Mouse (Mus musculus): Measurements from ENCODE around the gene Txnrd2. TPM values are rescaled to one million over a fixed set of nuclear protein-coding genes. Genes with fewer than 3 reads are reported as not detected.

Gene Txnrd2
- total and polyA plus RNA-seq, 2 experiments from 2014 or later, result 12.7 to 41.2 TPM

GRCm38 (mm10) chr16:18381621-18382258, 44.4 kb upstream of the Txnrd2 start:
- TF ChIP-seq CTCF (IDR thresholded peaks at IDR 0.05; ENCODE audit: low read depth), result no peak
- no peak overlapping the region for H3K4me2 ChIP-seq (ENCODE audit: low read depth, low read length)
- no peak overlapping the region for H3K4me3 ChIP-seq (ENCODE audit: low read depth, low read length)
- no peaks in the 10 kb centered on the region for H3K9me3 ChIP-seq (replicated peaks; ENCODE audit: control insufficient read depth, low read length)
- peaks cover 31% of the 10 kb centered on the region for H3K4me1 ChIP-seq (ENCODE audit: control insufficient read depth, insufficient read depth)
- no peaks in the 10 kb centered on the region for H3K27me3 ChIP-seq (ENCODE audit: control insufficient read depth, insufficient read depth, low read length)
- ATAC-seq (ENCODE audit: insufficient read depth, low read depth) (no peak), DNase-seq (ENCODE audit: low spot score) (no peak)
- no peak overlapping the region for H3K9ac ChIP-seq (replicated peaks; ENCODE audit: low read depth, low read length)
- no peaks in the 10 kb centered on the region for H3K36me3 ChIP-seq (replicated peaks; ENCODE audit: control insufficient read depth, insufficient read depth, low read length)
- no peak overlapping the region for H3K27ac ChIP-seq (ENCODE audit: low read depth)
- WGBS, result 65% methylated on average over 6 of the region's 6 CpGs

- Histone ChIP-seq H3K9me3 (replicated peaks; ENCODE audit: control insufficient read depth, low read length) (no peaks in the 10 kb centered on the region), H3K4me3 (ENCODE audit: low read depth, low read length) (no peak overlapping the region), H3K27ac (ENCODE audit: low read depth) (peak overlapping the region; percentile 14; the same call in 1 of the 2 replicates), H3K27me3 (ENCODE audit: control insufficient read depth, insufficient read depth, low read length) (no peaks in the 10 kb centered on the region), H3K9ac (replicated peaks; ENCODE audit: low read depth, low read length) (no peak overlapping the region), H3K4me2 (ENCODE audit: low read depth, low read length) (no peak overlapping the region), H3K4me1 (ENCODE audit: control insufficient read depth, insufficient read depth) (peaks cover 37% of the 10 kb centered on the region), H3K36me3 (replicated peaks; ENCODE audit: control insufficient read depth, insufficient read depth, low read length) (no peaks in the 10 kb centered on the region)
- DNase-seq (ENCODE audit: low spot score), result peak; percentile 59
- TF ChIP-seq EP300 (IDR thresholded peaks at IDR 0.05; ENCODE audit: low read depth), result no peak
- TF ChIP-seq CTCF (IDR thresholded peaks at IDR 0.05; ENCODE audit: low read depth), result no peak
- ATAC-seq (ENCODE audit: insufficient read depth, low read depth), result peak; percentile 60
- 57% methylated on average over 9 of the region's 9 CpGs for WGBS
Observed at GRCm38 (mm10) chr16:18383045-18383726, 43.0 kb upstream of the Txnrd2 start.

GRCm38 (mm10) chr16:18383756-18384155, 42.4 kb upstream of the Txnrd2 start:
- TF ChIP-seq EP300 (IDR thresholded peaks at IDR 0.05; ENCODE audit: low read depth) (no peak), CTCF (IDR thresholded peaks at IDR 0.05; ENCODE audit: low read depth) (no peak)
- Histone ChIP-seq H3K4me3 (ENCODE audit: low read depth, low read length) (no peak overlapping the region), H3K4me2 (ENCODE audit: low read depth, low read length) (no peak overlapping the region), H3K9me3 (replicated peaks; ENCODE audit: control insufficient read depth, low read length) (no peaks in the 10 kb centered on the region), H3K27ac (ENCODE audit: low read depth) (peak overlapping the region; percentile 14; the same call in 1 of the 2 replicates), H3K4me1 (ENCODE audit: control insufficient read depth, insufficient read depth) (peaks cover 43% of the 10 kb centered on the region), H3K9ac (replicated peaks; ENCODE audit: low read depth, low read length) (no peak overlapping the region), H3K36me3 (replicated peaks; ENCODE audit: control insufficient read depth, insufficient read depth, low read length) (no peaks in the 10 kb centered on the region), H3K27me3 (ENCODE audit: control insufficient read depth, insufficient read depth, low read length) (no peaks in the 10 kb centered on the region)
- DNase-seq (ENCODE audit: low spot score) (no peak), ATAC-seq (ENCODE audit: insufficient read depth, low read depth) (no peak)
- WGBS, result 38% methylated on average over 3 of the region's 3 CpGs

- TF ChIP-seq CTCF (IDR thresholded peaks at IDR 0.05; ENCODE audit: low read depth) (no peak), EP300 (IDR thresholded peaks at IDR 0.05; ENCODE audit: low read depth) (no peak)
- Histone ChIP-seq H3K4me1 (ENCODE audit: control insufficient read depth, insufficient read depth) (peaks cover 48% of the 10 kb centered on the region), H3K27me3 (ENCODE audit: control insufficient read depth, insufficient read depth, low read length) (no peaks in the 10 kb centered on the region), H3K4me2 (ENCODE audit: low read depth, low read length) (no peak overlapping the region), H3K36me3 (replicated peaks; ENCODE audit: control insufficient read depth, insufficient read depth, low read length) (no peaks in the 10 kb centered on the region), H3K9ac (replicated peaks; ENCODE audit: low read depth, low read length) (no peak overlapping the region), H3K9me3 (replicated peaks; ENCODE audit: control insufficient read depth, low read length) (no peaks in the 10 kb centered on the region), H3K27ac (ENCODE audit: low read depth) (no peak overlapping the region), H3K4me3 (ENCODE audit: low read depth, low read length) (no peak overlapping the region)
- DNase-seq (ENCODE audit: low spot score) (no peak), ATAC-seq (ENCODE audit: insufficient read depth, low read depth) (no peak)
- 75% methylated on average over 7 of the region's 7 CpGs for WGBS
Observed at GRCm38 (mm10) chr16:18384211-18384610, 42.0 kb upstream of the Txnrd2 start.

- no peak overlapping the region for H3K4me3 ChIP-seq (ENCODE audit: low read depth, low read length)
- no peaks in the 10 kb centered on the region for H3K36me3 ChIP-seq (replicated peaks; ENCODE audit: control insufficient read depth, insufficient read depth, low read length)
- H3K27me3 ChIP-seq (ENCODE audit: control insufficient read depth, insufficient read depth, low read length), result no peaks in the 10 kb centered on the region
- H3K4me2 ChIP-seq (ENCODE audit: low read depth, low read length), result no peak overlapping the region
- WGBS, result 93% methylated on average over 8 of the region's 8 CpGs
- peaks cover 44% of the 10 kb centered on the region for H3K4me1 ChIP-seq (ENCODE audit: control insufficient read depth, insufficient read depth)
- ATAC-seq (ENCODE audit: insufficient read depth, low read depth), result no peak
- no peak for DNase-seq (ENCODE audit: low spot score)
- H3K9ac ChIP-seq (replicated peaks; ENCODE audit: low read depth, low read length), result no peak overlapping the region
- no peaks in the 10 kb centered on the region for H3K9me3 ChIP-seq (replicated peaks; ENCODE audit: control insufficient read depth, low read length)
- no peak overlapping the region for H3K27ac ChIP-seq (ENCODE audit: low read depth)
- no peak for TF ChIP-seq CTCF (IDR thresholded peaks at IDR 0.05; ENCODE audit: low read depth)
- no peak for TF ChIP-seq EP300 (IDR thresholded peaks at IDR 0.05; ENCODE audit: low read depth)
Observed at GRCm38 (mm10) chr16:18384659-18385058, 41.5 kb upstream of the Txnrd2 start.
